Mouse (Mus musculus) stomach, adult 2 months (tissue): ENCODE results near the gene Exosc1. TPM values are rescaled to one million over a fixed set of nuclear protein-coding genes. Genes with fewer than 3 reads are reported as not detected.

Experiments
- polyA plus RNA-seq: library from polyadenylated mRNA; depleted of rRNA; stranded (reverse); fragments of >200 nt; gene quantifications from 2 replicates; pipeline ENCODE4 v1.2.3, GENCODE M21; 2012; rRNA removed

Gene Exosc1
- polyA plus RNA-seq = 2.5 and 3.4 TPM in 2 replicates

GRCm38 (mm10) chr19:41933179-41934086 lies at the start of gene Exosc1, which contains the start of gene Zdhhc16:
Gene Exosc1 (minus strand): TSS chr19:41933423.
Gene Zdhhc16 (plus strand): TSS chr19:41933480.

GRCm38 (mm10) chr19:41981595-41981927 lies 48.3 kb upstream of the Exosc1 start, which contains the start of gene Ubtd1:
Gene Ubtd1 (plus strand): TSS chr19:41981763.

DNA sequence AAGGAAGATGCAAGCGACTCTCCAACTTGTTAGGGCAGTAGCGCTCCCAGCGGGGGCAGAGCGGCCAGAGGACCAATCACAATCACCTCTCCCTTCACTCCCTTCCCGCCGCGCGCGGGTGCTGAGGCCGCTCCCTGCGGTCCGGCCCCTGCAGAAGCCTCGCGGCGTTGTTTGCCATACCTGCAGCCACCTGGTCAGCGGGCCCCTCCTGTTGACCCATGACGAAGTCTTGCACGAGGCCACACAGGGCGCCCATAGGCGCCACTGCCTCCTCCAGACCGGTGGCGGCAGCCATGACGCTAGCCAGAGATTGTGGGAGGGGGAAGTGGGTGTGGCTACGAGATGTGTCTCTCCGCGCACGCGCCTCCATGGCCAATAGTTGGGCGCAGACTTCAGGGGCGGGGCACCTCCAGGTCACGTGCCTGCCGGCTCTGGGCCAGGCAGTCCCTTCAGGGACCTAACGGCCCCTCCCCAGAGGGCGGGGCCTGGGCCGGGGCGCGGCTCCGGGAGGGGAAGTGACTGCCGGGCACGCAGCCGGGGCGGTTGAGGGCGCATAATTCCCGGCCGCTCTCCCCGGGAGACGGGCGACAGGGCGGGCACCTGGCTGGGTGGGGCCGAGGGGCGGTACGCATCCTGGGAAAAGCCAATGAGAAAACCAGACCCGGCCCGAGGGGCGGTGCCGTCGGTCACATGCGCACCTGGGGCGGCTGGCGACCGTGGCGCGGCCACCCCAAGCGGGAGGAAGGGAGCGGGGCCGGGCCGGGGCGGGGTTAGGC lies 47.8 kb upstream of the Exosc1 start, which contains the start of gene Mms19:
Gene Mms19 (minus strand): TSS at position 339 of the 776 bp plus-strand sequence.

GRCm38 (mm10) chr19:41911178-41912073 lies 21.8 kb downstream of the Exosc1 start, which contains the start of gene Pgam1:
Gene Pgam1 (plus strand): TSS chr19:41911923.

GRCm38 (mm10) chr19:41895460-41896318 lies 37.5 kb downstream of the Exosc1 start, which contains the start of gene Rrp12:
Gene Rrp12 (minus strand): TSS chr19:41896173.

Other genes with a start within 250 kb of the Exosc1 start
- gene Slit1, start 189.8 kb downstream of the Exosc1 start, polyA plus RNA-seq = 0.18 and 0.56 TPM in 2 replicates
- gene Arhgap19, start 131.4 kb downstream of the Exosc1 start, polyA plus RNA-seq = 0.30 and 0.45 TPM in 2 replicates
- 3.8 and 5.9 TPM in 2 replicates for gene Frat1, start 103.5 kb downstream of the Exosc1 start, polyA plus RNA-seq
- 3.4 and 5.8 TPM in 2 replicates for gene Frat2, start 85.3 kb downstream of the Exosc1 start, polyA plus RNA-seq
- gene Rrp12, start 37.2 kb downstream of the Exosc1 start, polyA plus RNA-seq = 1.9 and 2.7 TPM in 2 replicates
- gene Pgam1, start 21.5 kb downstream of the Exosc1 start, polyA plus RNA-seq = 105 and 148 TPM in 2 replicates
- gene Zdhhc16, start 57 bp upstream of the Exosc1 start, polyA plus RNA-seq = 29.1 and 32.4 TPM in 2 replicates
- gene Mms19, start 47.7 kb upstream of the Exosc1 start, polyA plus RNA-seq = 19.0 and 22.6 TPM in 2 replicates
- 15.6 and 23.6 TPM in 2 replicates for gene Ubtd1, start 48.3 kb upstream of the Exosc1 start, polyA plus RNA-seq
- gene Ankrd2, start 102.6 kb upstream of the Exosc1 start, polyA plus RNA-seq = 0.09 TPM in 1 of 2 replicates, not detected in the other
- 0.39 and 0.90 TPM in 2 replicates for gene Hoga1, start 112.2 kb upstream of the Exosc1 start, polyA plus RNA-seq
- not detected in 2 replicates for gene 4933411K16Rik, start 118.8 kb upstream of the Exosc1 start, polyA plus RNA-seq
- 2.2 and 2.4 TPM in 2 replicates for gene Morn4, start 152.9 kb upstream of the Exosc1 start, polyA plus RNA-seq
- gene Pi4k2a, start 157.0 kb upstream of the Exosc1 start, polyA plus RNA-seq = 13.3 and 18.7 TPM in 2 replicates
- 37.5 and 71.1 TPM in 2 replicates for gene Avpi1, start 195.6 kb upstream of the Exosc1 start, polyA plus RNA-seq
- 60.6 and 81.2 TPM in 2 replicates for gene Marveld1, start 214.0 kb upstream of the Exosc1 start, polyA plus RNA-seq
- gene Zfyve27, start 230.5 kb upstream of the Exosc1 start, polyA plus RNA-seq = 11.5 and 11.6 TPM in 2 replicates